Mouse (Mus musculus) limb, embryonic 10.5 days (tissue): ENCODE results near the gene Sema4c. TPM values are rescaled to one million over a fixed set of nuclear protein-coding genes. Genes with fewer than 3 reads are reported as not detected.

Source experiments
- DNase-seq: peaks from one replicate; pipeline ENCODE4 v3.0.0-alpha.2; 2017; ENCODE audit warnings: low spot score
- H3K27ac ChIP-seq: fragments of 300-500 bp; sonication (generic); 2 replicates; pipeline ENCODE4 v1.5.1; 2016; ENCODE audit warnings: mild to moderate bottlenecking
- H3K27me3 ChIP-seq: fragments of 300-500 bp; sonication (generic); 2 replicates; pipeline ENCODE4 v1.6.1; 2016; ENCODE audit warnings: low read depth, mild to moderate bottlenecking; ENCODE audit not compliant: poor library complexity, severe bottlenecking
- H3K36me3 ChIP-seq: fragments of 300-500 bp; sonication (generic); 2 replicates; pipeline ENCODE4 v1.6.1; 2016; ENCODE audit warnings: mild to moderate bottlenecking, moderate library complexity
- H3K4me1 ChIP-seq: fragments of 300-500 bp; sonication (generic); 2 replicates; pipeline ENCODE4 v1.6.1; 2016
- H3K4me3 ChIP-seq: fragments of 300-500 bp; sonication (generic); 2 replicates; pipeline ENCODE4 v1.5.1; 2016; ENCODE audit warnings: mild to moderate bottlenecking, moderate library complexity
- H3K9me3 ChIP-seq: fragments of 300-500 bp; sonication (generic); replicated peaks from 2 replicates; pipeline ENCODE4 v1.6.1; 2016; ENCODE audit warnings: mild to moderate bottlenecking
- WGBS: fragments of 180-500 bp; shearing (Covaris S2); methylation state at CpG from one replicate; pipeline ENCODE4 v1.1.7; 2016; 5-methylcytosine and 5-hydroxymethylcytosine counted together
- polyA plus RNA-seq: library from polyadenylated mRNA; unstranded; fragments of >200 nt; fragmentation: Nextera tagmentation; extraction: Ambion mirVana; gene quantifications from 2 replicates; pipeline ENCODE4 v1.2.1, GENCODE M21; 2016

Gene Sema4c
- 28.5 and 34.2 TPM in 2 replicates for polyA plus RNA-seq

DNA sequence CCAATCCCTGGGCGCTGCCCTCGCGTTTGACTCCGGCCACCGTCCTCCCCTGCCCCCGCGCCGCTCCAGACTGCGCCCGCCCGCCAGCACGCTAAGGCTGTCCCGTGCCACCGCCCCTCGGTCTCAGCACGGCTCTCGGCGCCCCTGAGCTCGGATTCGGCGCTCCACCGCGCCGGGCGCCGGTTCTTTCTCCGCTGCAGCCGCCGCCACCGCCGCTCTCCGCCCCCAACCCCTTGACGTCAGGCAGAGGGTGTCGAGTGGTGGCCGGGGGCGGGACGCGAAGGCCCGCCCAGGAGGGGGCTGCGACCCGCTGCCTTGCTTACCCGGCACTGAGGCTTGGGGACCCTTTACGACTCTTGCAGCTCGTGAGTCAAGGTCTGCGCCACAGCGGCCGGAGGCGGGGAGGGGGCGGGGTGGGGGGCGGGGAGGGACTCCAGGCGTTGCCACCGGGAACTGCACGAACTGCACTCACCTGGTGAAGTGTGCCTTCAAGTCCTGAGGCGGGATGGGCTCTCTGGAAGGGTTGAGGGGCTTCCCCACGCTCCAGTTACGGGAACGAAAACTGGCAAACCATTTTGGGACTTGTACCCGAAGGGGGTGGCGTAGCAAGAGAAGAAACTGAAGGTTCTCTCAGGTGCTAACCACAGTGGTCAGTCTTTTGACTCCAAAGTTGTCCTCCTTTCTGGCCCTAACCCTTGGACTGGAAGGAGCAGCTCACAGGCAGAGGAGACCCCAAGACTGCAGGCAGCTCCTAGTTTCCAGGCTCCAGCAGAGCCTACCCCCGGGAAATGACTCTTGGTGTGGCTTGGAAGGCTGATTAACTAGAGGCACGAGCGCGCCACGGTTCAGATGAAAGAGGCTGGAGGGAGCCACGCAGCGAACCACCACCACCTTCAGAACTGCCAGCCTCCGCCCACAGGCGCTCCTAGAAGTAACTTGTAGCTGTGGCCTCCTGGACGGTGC lies at the start of gene Sema4c:
Gene Sema4c (minus strand): TSS at position 319 of the 963 bp plus-strand sequence.
- Histone ChIP-seq H3K27ac (peak within 1 kb of the TSS; percentile 99), H3K4me1 (peaks cover 73% of the 10 kb centered on the region), H3K9me3 (no peaks in the 10 kb centered on the region), H3K36me3 (peaks cover 27% of the 10 kb centered on the region), H3K4me3 (peak within 1 kb of the TSS; percentile 94), H3K27me3 (no peaks in the 10 kb centered on the region)
- peak; percentile 92 for DNase-seq
- under 1% methylated on average over 69 of the region's 69 CpGs for WGBS

DNA sequence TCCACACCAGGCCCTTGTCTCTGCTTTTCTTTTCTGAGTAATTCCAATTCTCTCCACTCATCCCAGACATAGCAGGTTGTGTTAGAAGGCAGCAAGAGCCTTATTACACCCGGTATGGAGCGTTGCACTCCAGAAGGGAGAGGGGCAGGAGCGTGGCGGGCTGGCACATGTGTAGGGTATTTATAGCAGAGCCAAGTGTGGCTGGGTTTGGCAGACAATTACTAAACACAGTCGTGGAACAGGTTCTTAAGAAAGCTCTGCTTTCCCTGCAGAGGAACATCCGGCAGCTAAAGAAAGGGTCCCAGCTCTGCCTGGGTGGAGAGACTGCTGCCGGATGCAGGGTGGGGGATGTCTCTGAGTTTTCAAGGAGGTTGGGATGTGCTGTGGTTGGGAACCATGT lies 48.8 kb upstream of the Sema4c start:
- Histone ChIP-seq H3K4me3 (no peak overlapping the region), H3K27ac (no peak overlapping the region)
- WGBS = 74% methylated on average over 7 of the region's 7 CpGs

DNA sequence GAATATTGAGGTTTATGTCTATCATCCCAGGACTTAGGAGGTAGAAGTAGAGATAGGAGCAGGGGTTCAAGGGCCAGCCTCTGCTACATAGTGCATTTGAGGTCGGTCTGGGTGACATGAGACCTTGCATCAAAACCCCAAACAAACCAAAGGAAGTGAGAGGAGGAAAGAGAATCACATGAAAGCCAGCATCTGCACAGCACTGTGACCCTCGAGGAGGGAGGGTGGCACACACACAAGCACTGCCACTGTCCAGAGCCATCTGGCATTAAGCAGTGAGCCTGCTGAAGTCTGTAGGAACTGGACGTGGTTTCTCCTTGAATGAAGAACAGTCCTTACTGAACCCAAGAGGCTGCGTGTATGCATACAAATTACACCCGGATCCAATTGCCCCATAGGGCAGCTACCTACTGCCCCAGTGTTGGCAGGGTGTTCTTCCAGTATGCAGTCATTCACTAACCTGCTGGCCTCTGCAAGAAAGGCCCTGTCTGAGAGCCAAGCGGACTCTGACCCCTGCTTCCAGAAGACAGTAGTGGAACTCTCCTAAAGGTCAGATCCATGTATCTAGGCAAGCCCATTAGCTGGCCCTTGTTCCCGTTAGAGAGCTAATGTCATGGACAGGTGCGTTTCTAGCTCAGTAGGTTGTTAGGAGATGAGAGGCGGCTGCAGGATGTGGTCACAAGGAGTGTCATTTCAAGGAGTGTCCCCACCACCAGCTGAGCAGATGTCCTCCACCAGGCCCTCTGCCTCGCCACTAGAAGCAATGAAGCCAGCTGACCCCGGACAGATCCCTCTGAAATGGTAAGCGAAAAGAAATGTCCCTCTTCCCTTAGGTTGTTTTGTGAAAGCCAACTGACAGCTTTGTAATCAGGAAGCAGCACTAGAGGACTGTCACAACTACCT lies 46.4 kb upstream of the Sema4c start:
- 81% methylated on average over 12 of the region's 12 CpGs for WGBS
- no peak overlapping the region for H3K4me3 ChIP-seq
- no peaks in the 10 kb centered on the region for H3K27me3 ChIP-seq
- H3K4me1 ChIP-seq = 0 out of 2 replicates have a peak, but pooled peaks cover 5% of the 10 kb centered on the region
- no peak for DNase-seq
- H3K27ac ChIP-seq = no peak overlapping the region
- H3K36me3 ChIP-seq = no peaks in the 10 kb centered on the region
- no peaks in the 10 kb centered on the region for H3K9me3 ChIP-seq

More for the DNA sequence above, 48.8 kb upstream of the Sema4c start:
- no peaks in the 10 kb centered on the region for H3K9me3 ChIP-seq
- DNase-seq = no peak
- H3K36me3 ChIP-seq = no peaks in the 10 kb centered on the region
- H3K4me1 ChIP-seq = peaks cover 14% of the 10 kb centered on the region
- no peaks in the 10 kb centered on the region for H3K27me3 ChIP-seq

DNA sequence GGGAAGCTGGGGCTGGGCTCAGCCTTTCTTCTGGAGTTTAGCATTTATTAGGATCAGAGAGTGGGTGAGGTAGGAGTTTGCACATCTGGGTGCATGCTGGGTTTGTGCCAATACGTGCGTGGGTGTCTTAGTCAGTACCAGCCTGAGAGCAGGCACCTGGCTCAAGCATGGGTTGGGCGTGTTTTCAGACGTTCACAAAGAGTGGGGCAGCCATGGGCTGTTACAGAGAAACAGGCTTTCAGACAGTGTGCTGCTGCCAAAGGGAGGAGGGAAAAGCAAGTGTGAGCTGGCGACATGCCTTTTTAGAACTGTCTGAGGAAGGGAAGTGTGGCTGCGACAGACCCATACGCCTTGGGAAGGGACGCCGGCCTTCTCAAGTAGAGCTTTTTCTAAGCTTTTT lies 45.2 kb upstream of the Sema4c start:
- no peak for DNase-seq

DNA sequence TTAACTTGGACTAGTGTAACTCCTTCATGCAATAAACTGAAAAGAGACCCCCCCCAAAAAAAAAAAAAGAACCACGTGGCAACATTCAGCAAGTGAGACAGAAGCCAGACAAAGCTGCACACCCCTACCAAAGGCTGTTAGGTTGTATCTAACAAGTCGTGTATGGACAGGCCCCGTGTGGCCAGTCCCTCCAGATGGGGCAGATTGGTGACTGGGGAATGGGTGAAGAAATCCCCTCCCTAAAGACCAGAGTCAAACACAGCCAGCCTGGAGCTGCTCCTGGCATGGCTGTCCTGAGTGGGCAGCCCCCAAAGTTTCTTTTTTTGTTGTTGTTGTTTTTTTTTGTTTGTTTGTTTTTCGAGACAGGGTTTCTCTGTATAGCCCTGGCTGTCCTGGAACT lies 44.1 kb upstream of the Sema4c start:
- 63% methylated on average over 4 of the region's 4 CpGs for WGBS
- Histone ChIP-seq H3K4me3 (no peak overlapping the region), H3K9me3 (no peaks in the 10 kb centered on the region), H3K4me1 (0 out of 2 replicates have a peak, but pooled peaks cover 5% of the 10 kb centered on the region), H3K27me3 (no peaks in the 10 kb centered on the region), H3K27ac (no peak overlapping the region), H3K36me3 (no peaks in the 10 kb centered on the region)
- DNase-seq = no peak

More for the DNA sequence above, 45.2 kb upstream of the Sema4c start:
- H3K4me3 ChIP-seq = no peak overlapping the region
- WGBS = 89% methylated on average over 9 of the region's 9 CpGs
- H3K9me3 ChIP-seq = no peaks in the 10 kb centered on the region
- no peaks in the 10 kb centered on the region for H3K36me3 ChIP-seq
- peak overlapping the region; percentile 48; the same call in 1 of the 2 replicates for H3K27ac ChIP-seq
- H3K4me1 ChIP-seq = 0 out of 2 replicates have a peak, but pooled peaks cover 5% of the 10 kb centered on the region
- no peaks in the 10 kb centered on the region for H3K27me3 ChIP-seq

DNA sequence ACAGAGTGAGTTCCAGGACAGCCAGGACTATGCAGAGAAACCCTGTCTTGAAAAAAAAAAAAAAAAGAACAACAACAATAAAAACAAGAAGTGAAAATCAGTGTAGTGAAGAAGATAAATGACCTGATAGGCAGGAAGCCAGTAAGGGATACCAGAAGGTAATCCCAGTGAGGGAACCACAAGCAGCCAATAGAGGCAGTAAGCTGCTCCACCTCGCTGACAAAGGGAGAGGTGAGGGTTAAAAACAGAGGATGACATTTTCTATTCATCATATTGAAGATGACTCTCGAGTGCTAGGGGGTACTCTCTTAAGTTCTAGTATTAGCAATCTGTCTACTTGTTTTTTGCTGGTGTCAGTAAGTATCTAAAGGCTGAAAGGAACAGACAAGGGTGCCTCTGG lies 40.3 kb upstream of the Sema4c start:
- H3K4me1 ChIP-seq = peaks cover 17% of the 10 kb centered on the region
- no peak for DNase-seq
- WGBS = 90% methylated on average over 2 of the region's 2 CpGs
- no peaks in the 10 kb centered on the region for H3K36me3 ChIP-seq
- H3K27me3 ChIP-seq = no peaks in the 10 kb centered on the region
- no peak overlapping the region for H3K27ac ChIP-seq
- no peaks in the 10 kb centered on the region for H3K9me3 ChIP-seq
- H3K4me3 ChIP-seq = no peak overlapping the region

DNA sequence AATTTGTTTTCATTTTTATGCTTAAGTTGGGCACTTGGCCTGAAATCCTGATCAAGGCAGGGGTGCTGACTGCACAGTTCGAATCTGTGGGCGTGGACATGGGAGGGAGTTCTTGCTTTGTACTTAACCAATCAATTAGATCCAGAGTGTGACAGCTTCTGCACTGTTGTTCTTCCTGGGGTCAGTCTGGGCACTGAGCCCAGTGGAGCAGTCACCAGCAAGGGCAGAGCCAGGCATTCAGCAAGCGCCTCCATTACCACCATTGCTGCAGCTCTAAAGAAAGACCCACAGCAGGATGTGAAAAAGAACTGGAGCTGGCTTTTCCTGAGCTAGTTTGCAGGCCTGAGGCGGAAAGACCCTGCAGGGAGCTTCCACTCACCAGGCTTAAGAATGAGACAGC lies 38.0 kb upstream of the Sema4c start:
- Histone ChIP-seq H3K27ac (peak overlapping the region; percentile 70), H3K9me3 (no peaks in the 10 kb centered on the region), H3K4me1 (peaks cover 25% of the 10 kb centered on the region), H3K4me3 (no peak overlapping the region), H3K27me3 (no peaks in the 10 kb centered on the region), H3K36me3 (no peaks in the 10 kb centered on the region)
- DNase-seq = no peak
- 48% methylated on average over 4 of the region's 4 CpGs for WGBS

DNA sequence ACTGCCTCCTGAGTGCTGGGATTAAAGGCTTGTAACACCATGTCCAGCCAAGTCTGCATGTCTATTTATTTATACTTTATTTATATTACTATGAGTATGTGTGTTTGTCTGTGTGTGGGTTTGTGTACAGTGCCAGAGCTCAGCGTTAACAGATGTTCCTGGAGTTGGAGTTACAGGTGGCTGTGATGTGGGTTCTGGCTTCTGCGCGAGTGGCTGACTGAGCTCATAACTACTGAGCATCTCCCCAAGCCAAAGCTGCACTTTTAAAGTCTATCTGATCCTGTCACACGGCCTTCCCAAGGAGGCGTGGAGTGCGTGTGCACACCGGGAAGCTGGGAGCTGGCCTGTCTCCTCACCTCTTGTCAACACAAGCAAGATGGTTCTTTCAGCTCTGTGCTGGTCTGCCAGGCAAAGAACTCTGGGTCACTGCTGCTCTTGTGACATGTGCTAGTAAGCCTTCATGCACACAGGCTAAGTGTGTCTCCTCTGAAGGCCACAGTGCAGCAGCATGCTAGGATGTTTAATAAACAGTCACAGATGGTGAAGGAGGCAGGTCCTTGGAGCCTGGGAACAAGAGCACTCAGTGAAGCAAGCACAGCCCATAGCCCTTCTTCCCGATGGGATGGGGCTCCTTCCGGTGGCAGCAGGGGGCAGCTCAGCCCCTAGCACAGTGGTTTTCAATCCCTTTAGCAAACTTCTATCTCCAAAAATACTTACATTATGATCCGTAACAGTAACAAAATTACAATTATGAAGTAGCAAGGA lies 37.2 kb upstream of the Sema4c start:
- WGBS = 70% methylated on average over 10 of the region's 10 CpGs
- Histone ChIP-seq H3K36me3 (no peaks in the 10 kb centered on the region), H3K4me3 (no peak overlapping the region), H3K27ac (peak overlapping the region; percentile 70), H3K27me3 (no peaks in the 10 kb centered on the region), H3K4me1 (peaks cover 32% of the 10 kb centered on the region), H3K9me3 (no peaks in the 10 kb centered on the region)
- DNase-seq = no peak

DNA sequence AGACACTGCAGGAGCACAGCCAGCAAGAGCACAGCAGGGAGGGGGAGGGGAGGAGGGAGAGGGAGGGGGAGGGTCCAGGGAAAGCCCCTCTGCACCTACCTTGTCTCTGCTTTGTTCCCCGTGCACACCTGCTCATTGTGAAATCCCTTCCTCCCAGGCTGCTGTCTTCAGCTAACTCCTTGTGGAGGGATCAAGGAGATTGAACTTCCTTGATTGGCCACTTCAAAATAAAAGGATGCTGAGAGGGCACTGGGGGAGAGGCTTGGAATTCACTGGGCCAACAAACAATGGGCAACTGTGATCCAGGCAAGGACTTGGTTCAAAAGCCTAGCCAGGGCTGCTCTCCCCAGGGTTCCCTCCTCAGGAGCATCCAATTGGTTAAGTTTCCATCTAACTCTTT lies 35.0 kb upstream of the Sema4c start:
- no peak for DNase-seq
- peak overlapping the region; percentile 38; the same call in 1 of the 2 replicates for H3K27ac ChIP-seq
- H3K36me3 ChIP-seq = no peaks in the 10 kb centered on the region
- H3K27me3 ChIP-seq = no peaks in the 10 kb centered on the region
- H3K4me1 ChIP-seq = peaks cover 55% of the 10 kb centered on the region
- no peak overlapping the region for H3K4me3 ChIP-seq
- no peaks in the 10 kb centered on the region for H3K9me3 ChIP-seq
- WGBS = 22% methylated on average over 1 of the region's 1 CpGs

DNA sequence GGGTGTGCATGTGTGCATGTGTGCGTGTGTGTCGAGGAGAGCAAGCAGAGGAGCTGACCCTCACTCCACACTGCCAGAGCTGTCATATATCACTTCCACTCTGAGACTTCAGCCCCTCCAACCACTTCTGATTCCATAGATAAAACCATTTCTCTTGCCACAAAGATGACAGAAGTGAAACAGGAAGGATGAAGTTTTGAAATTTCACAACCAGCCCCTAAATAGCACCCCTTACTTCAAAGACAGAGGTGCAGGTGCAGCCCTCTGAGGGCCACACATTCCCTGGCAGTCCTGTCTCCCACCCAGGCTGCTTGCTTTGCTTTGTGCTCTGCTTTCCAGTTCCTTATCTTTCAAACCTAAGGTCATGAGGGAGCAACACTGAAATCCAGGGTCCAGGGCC lies 33.3 kb upstream of the Sema4c start:
- Histone ChIP-seq H3K4me1 (peaks cover 70% of the 10 kb centered on the region), H3K27ac (peak overlapping the region; percentile 92; the same call in 1 of the 2 replicates)

DNA sequence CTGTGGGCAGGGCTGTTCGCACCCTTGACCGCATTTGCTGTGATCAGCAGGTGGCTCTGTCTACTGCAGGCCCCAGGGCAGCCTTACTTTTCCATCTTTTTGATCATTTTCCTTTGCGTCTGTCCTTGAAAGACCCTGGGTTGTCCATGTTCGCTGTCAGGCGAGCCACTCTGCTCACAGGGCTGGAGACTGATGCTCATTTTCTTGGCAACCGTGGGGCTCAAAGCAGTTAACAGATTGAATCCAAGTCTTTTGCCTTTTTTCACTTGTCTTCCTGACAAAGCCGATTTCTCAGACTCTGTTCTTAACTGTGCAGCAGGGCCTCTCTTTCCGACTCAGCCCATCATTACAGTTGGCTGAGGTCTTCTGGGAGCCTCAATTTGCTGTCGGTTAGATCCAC lies 32.5 kb upstream of the Sema4c start:
- Histone ChIP-seq H3K36me3 (no peaks in the 10 kb centered on the region), H3K4me1 (peaks cover 70% of the 10 kb centered on the region), H3K27ac (peak overlapping the region; percentile 92), H3K9me3 (no peaks in the 10 kb centered on the region), H3K4me3 (no peak overlapping the region), H3K27me3 (no peaks in the 10 kb centered on the region)
- no peak for DNase-seq
- 80% methylated on average over 9 of the region's 9 CpGs for WGBS

More for the DNA sequence above, 33.3 kb upstream of the Sema4c start:
- WGBS = 87% methylated on average over 2 of the region's 2 CpGs
- Histone ChIP-seq H3K27me3 (no peaks in the 10 kb centered on the region), H3K4me3 (no peak overlapping the region), H3K9me3 (no peaks in the 10 kb centered on the region), H3K36me3 (no peaks in the 10 kb centered on the region)
- DNase-seq = no peak

DNA sequence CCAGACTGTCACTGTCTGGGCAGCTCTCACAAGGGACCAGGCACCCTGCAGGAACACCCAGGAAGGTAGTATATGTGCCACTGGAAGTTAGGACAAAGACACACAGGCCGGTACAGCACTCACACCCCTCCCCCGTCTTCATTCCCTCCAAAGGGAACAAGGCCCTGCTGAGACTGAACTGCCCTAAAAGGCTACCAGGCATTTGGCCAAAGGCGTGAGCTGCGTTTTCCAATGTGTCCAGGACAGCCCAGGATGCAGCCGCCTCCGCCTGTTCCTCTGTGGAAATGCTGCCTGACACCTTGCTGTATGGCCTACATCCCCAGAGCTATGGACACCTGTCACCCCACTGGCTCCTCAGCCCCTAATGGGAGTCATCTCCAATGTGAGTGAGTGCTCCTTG lies 31.3 kb upstream of the Sema4c start:
- Histone ChIP-seq H3K4me3 (peak overlapping the region; percentile 33), H3K9me3 (no peaks in the 10 kb centered on the region), H3K4me1 (peaks cover 74% of the 10 kb centered on the region), H3K27me3 (no peaks in the 10 kb centered on the region), H3K27ac (peak overlapping the region; percentile 92), H3K36me3 (no peaks in the 10 kb centered on the region)
- WGBS = 44% methylated on average over 6 of the region's 6 CpGs
- DNase-seq = no peak
